ENCODE assay signal across 9 mouse cellular contexts in the genomic region with DNA sequence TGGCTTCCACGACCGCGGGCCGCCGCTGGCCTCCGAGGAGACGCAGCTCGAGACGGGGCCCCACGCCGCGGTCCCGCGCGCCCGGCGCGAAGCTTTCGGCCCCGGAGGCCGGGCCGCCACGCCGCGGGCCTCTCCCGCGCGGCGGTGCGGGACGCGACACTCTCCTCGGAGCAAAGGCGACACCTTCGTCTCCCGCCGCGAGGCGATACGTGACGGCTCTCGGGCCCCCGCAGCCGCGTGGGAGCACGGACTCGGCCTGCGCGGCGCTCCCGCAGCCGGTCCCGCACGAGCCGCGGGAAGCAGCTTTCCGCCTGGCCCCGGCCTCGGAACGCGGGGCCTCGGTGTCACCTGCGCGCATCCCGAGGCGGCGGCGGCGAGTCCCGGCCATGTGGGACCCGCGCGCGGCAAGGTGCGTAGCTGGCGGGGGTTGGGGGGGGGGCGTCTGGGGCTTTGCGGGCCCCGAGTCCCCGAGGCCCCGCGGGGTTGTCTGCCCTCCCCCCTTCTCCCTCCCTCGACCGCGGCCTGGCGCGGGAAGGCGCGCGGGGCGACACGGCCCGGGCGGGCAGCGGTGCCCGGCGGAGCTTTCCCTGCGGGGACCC. TPM values are rescaled to one million over a fixed set of nuclear protein-coding genes. Genes with fewer than 3 reads are reported as not detected.
DNase-seq lines count a peak whose midpoint lies in the region; ATAC-seq and TF ChIP-seq lines count a peak whose summit lies in the region.
"Had no signal": no experiment of that assay in that cellular context is flagged by ENCODE, and none has a peak within 500 bp of the region (broad histone marks: within the 10 kb centered on the region; RNA-seq: fewer than 3 reads in every experiment).

No protein-coding gene starts in this region.

- H3K4me3 ChIP-seq in lung, postnatal 0 days (ENCODE audit: low read depth, low read length): peak overlapping the region; percentile 37
- no peak overlapping the region for H3K4me3 ChIP-seq in lung, adult 2 months (replicated peaks; ENCODE audit: extremely low read depth, low read depth, low read length)
- H3K4me3 ChIP-seq in intestine, embryonic 15.5 days (replicated peaks): peak overlapping the region; percentile 46
- peak overlapping the region; percentile 58 for H3K4me3 ChIP-seq in neural tube, embryonic 14.5 days (ENCODE audit: low read depth, low read length)
- H3K4me3 ChIP-seq: erythroblast, embryonic 14.5 days had no signal

- ATAC-seq in lung, postnatal 0 days: no peak
- ATAC-seq in intestine, embryonic 15.5 days: peak; percentile 34; the same call in 1 of the 2 replicates
- peak; percentile 56 for ATAC-seq in neural tube, embryonic 14.5 days (ENCODE audit: low read depth)

- DNase-seq in cerebellum, postnatal 10 days: peak; percentile 28 to 43
- no peak for DNase-seq in cerebellum, adult 11 months
- no peak for DNase-seq in lung, postnatal 0 days (ENCODE audit: low spot score)
- DNase-seq in lung, adult 2 months: no peak
- DNase-seq in spleen, adult 18-20 months: no peak
- no peak for DNase-seq in adrenal gland, adult 2 months

- peaks cover 30% of the 10 kb centered on the region for H3K27me3 ChIP-seq in lung, postnatal 0 days (replicated peaks; ENCODE audit: insufficient read depth, low read length)
- peaks cover 46% of the 10 kb centered on the region for H3K27me3 ChIP-seq in intestine, embryonic 15.5 days (replicated peaks)
- peaks cover 33% of the 10 kb centered on the region for H3K27me3 ChIP-seq in neural tube, embryonic 14.5 days (ENCODE audit: control insufficient read depth, insufficient read depth, low read length)

- peak overlapping the region; percentile 62 for H3K4me2 ChIP-seq in lung, postnatal 0 days (replicated peaks; ENCODE audit: low read depth, low read length)
- H3K4me2 ChIP-seq in intestine, embryonic 15.5 days (replicated peaks): peak overlapping the region; percentile 92
- peak overlapping the region; percentile 63 for H3K4me2 ChIP-seq in neural tube, embryonic 14.5 days (ENCODE audit: low read depth, low read length)

- 0% methylated on average over 22 of the region's 98 CpGs for WGBS in lung, postnatal 0 days
- WGBS in lung, adult 2 months: 3% methylated on average over 85 of the region's 98 CpGs
- 1% methylated on average over 80 of the region's 98 CpGs for WGBS in intestine, embryonic 15.5 days
- 1% methylated on average over 74 of the region's 98 CpGs for WGBS in neural tube, embryonic 14.5 days

- no peak overlapping the region for H3K27ac ChIP-seq in lung, postnatal 0 days (ENCODE audit: low read length)
- no peak overlapping the region for H3K27ac ChIP-seq in intestine, embryonic 15.5 days
- no peak overlapping the region for H3K27ac ChIP-seq in neural tube, embryonic 14.5 days (ENCODE audit: low read depth, low read length)

- no peaks in the 10 kb centered on the region for H3K9me3 ChIP-seq in lung, postnatal 0 days (ENCODE audit: low read length)
- H3K9me3 ChIP-seq in intestine, embryonic 15.5 days: no peaks in the 10 kb centered on the region
- peaks cover 3% of the 10 kb centered on the region; the same call in 1 of the 2 replicates for H3K9me3 ChIP-seq in neural tube, embryonic 14.5 days (ENCODE audit: control insufficient read depth, low read length)

- H3K36me3 ChIP-seq in lung, postnatal 0 days (ENCODE audit: insufficient read depth, low read length): no peaks in the 10 kb centered on the region
- H3K36me3 ChIP-seq in intestine, embryonic 15.5 days: no peaks in the 10 kb centered on the region
- no peaks in the 10 kb centered on the region for H3K36me3 ChIP-seq in neural tube, embryonic 14.5 days (ENCODE audit: control insufficient read depth, insufficient read depth, low read length)

- TF ChIP-seq CTCF in lung, postnatal 0 days (IDR thresholded peaks at IDR 0.05): no peak
- TF ChIP-seq CTCF in lung, adult 2 months (IDR thresholded peaks at IDR 0.05; ENCODE audit: insufficient read depth, low read length): no peak

- H3K9ac ChIP-seq in lung, postnatal 0 days (replicated peaks; ENCODE audit: low read depth): no peak overlapping the region
- H3K9ac ChIP-seq in intestine, embryonic 15.5 days: peak overlapping the region; percentile 32
- peak overlapping the region; percentile 48 for H3K9ac ChIP-seq in neural tube, embryonic 14.5 days (replicated peaks; ENCODE audit: low read depth, low read length)

- no peak for TF ChIP-seq POLR2A in lung, adult 2 months (IDR thresholded peaks at IDR 0.05; ENCODE audit: borderline replicate concordance, extremely low read depth, low read depth, low read length)

- H3K4me1 ChIP-seq in lung, postnatal 0 days (ENCODE audit: insufficient read depth, low read depth, low read length): 0 out of 2 replicates have a peak, but pooled peaks cover 5% of the 10 kb centered on the region
- H3K4me1 ChIP-seq in lung, adult 2 months (ENCODE audit: control insufficient read depth, insufficient read depth, low read length): no peaks in the 10 kb centered on the region; the same call in 1 of the 2 replicates
- H3K4me1 ChIP-seq in intestine, embryonic 15.5 days (replicated peaks): peaks cover 18% of the 10 kb centered on the region
- H3K4me1 ChIP-seq in neural tube, embryonic 14.5 days (ENCODE audit: control insufficient read depth, insufficient read depth, low read length): no peaks in the 10 kb centered on the region

- no peak for TF ChIP-seq EP300 in lung, postnatal 0 days (IDR thresholded peaks at IDR 0.05)

RNA-seq across cellular contexts. Expression of a gene that starts 0.4 kb away (rescaled TPM):
- 0.02 and 0.08 TPM in 2 replicates for polyA plus RNA-seq in lung, postnatal 0 days (2015; fragmentation: Nextera tagmentation; extraction: Ambion mirVana)
- polyA plus RNA-seq in lung, adult 2 months (2012; rRNA removed): 0.05 and 0.20 TPM in 2 replicates
- polyA plus RNA-seq in intestine, embryonic 15.5 days (2015; fragmentation: Nextera tagmentation; extraction: Ambion mirVana): 0.11 TPM in 1 of 2 replicates, not detected in the other
- 12.2 and 17.8 TPM in 2 replicates for polyA plus RNA-seq in neural tube, embryonic 14.5 days (2014; fragmentation: Nextera tagmentation; extraction: Ambion mirVana)
- 10 to 100 TPM; 37.5 to 84.7 TPM for total RNA-seq in adrenal gland, adult 2 months (2021)
- polyA plus RNA-seq in adrenal gland, adult 2 months (2012; rRNA removed): 51.5 and 57.8 TPM in 2 replicates
- polyA plus RNA-seq: erythroblast, embryonic 14.5 days had no signal

RNA-seq across cellular contexts. Expression of a gene that starts 40.2 kb away (rescaled TPM):
- 10.5 and 11.4 TPM in 2 replicates for polyA plus RNA-seq in lung, postnatal 0 days (2015; fragmentation: Nextera tagmentation; extraction: Ambion mirVana)
- 7.3 and 10.1 TPM in 2 replicates for polyA plus RNA-seq in lung, adult 2 months (2012; rRNA removed)
- 20.5 and 23.5 TPM in 2 replicates for polyA plus RNA-seq in intestine, embryonic 15.5 days (2015; fragmentation: Nextera tagmentation; extraction: Ambion mirVana)
- 88.9 and 91.3 TPM in 2 replicates for polyA plus RNA-seq in neural tube, embryonic 14.5 days (2014; fragmentation: Nextera tagmentation; extraction: Ambion mirVana)
- 10 to 100 TPM; 33.5 to 44.2 TPM for total RNA-seq in adrenal gland, adult 2 months (2021)
- polyA plus RNA-seq in adrenal gland, adult 2 months (2012; rRNA removed): 6.4 and 7.7 TPM in 2 replicates

RNA-seq across cellular contexts. Expression of a gene that starts 40.4 kb away (rescaled TPM):
- 13.1 and 14.2 TPM in 2 replicates for polyA plus RNA-seq in lung, postnatal 0 days (2015; fragmentation: Nextera tagmentation; extraction: Ambion mirVana)
- 9.0 and 10.8 TPM in 2 replicates for polyA plus RNA-seq in lung, adult 2 months (2012; rRNA removed)
- 43.4 and 44.9 TPM in 2 replicates for polyA plus RNA-seq in intestine, embryonic 15.5 days (2015; fragmentation: Nextera tagmentation; extraction: Ambion mirVana)
- polyA plus RNA-seq in neural tube, embryonic 14.5 days (2014; fragmentation: Nextera tagmentation; extraction: Ambion mirVana): 26.5 and 33.8 TPM in 2 replicates
- total RNA-seq in adrenal gland, adult 2 months (2021): 10 to 100 TPM; 15.0 to 17.5 TPM
- polyA plus RNA-seq in adrenal gland, adult 2 months (2012; rRNA removed): 11.0 and 13.2 TPM in 2 replicates

Comparison
In these comparisons a context has a peak if more than half of its experiments do, and no peak if none do; other contexts are left out.
1. DNase-seq: peak in cerebellum, postnatal 10 days (2 of 2); none in cerebellum, adult 11 months (single experiment), lung, postnatal 0 days (single experiment), lung, adult 2 months (single experiment), spleen, adult 18-20 months (0 of 2) and adrenal gland, adult 2 months (single experiment).
2. RNA of a gene that starts 0.4 kb away (polyA plus RNA-seq): 51.5 to 57.8 TPM in adrenal gland, adult 2 months and 12.2 to 17.8 TPM in neural tube, embryonic 14.5 days; 0.11 TPM in intestine, embryonic 15.5 days, 0.02 to 0.08 TPM in lung, postnatal 0 days and 0.05 to 0.20 TPM in lung, adult 2 months; every median in the first group is over 10 times any median in the second.
3. Peak in every context shown above with its lines, with median percentiles within 50 percentile points of each other: H3K4me2 ChIP-seq.